Comparison of ENCODE assay signal across 8 mouse cellular contexts in the genomic region with DNA sequence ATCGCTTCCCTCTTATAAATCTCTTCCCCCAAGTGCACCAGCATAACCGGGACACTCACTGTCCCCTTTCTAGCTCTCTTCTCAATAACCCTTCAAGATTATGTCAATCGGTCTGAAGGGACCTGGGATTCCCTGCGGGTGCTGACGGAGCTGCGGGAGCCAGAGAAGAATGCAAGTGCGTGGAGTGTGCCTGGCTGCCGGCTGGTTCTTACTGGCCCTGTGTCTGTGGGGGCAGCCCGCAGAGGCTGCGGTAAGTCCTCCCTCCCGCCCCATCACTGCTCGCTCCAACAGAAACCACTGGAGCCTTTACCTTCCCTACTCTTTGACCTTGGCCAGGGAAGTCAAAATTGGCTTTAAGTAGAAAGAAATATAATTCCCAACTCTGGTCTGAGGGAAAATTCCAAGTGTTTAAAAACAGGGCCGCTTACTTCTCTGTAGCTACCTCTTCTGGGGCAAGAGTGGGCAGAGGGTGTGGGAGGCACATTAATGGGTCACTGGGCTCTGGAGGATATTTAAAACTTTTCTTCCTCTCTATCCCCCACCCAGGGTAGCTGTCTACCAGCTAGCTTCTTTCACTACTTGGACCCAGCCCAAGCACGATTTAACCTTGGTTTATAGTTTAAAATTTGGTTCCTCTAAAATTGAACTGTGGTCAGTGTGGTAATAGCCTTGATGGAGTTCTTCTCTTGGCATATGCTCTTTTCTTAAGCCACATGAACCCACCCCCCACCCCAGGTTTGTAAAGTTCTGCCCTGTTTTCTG. TPM values are rescaled to one million over a fixed set of nuclear protein-coding genes. Genes with fewer than 3 reads are reported as not detected.
A peak's percentile ranks its signal among the peaks of the same experiment; 100 is the strongest.
DNase-seq lines count a peak whose midpoint lies in the region; ATAC-seq lines count a peak whose summit lies in the region.

No protein-coding gene starts in this region.

- H3K9me3 ChIP-seq in heart, embryonic 11.5 days (replicated peaks; ENCODE audit: control insufficient read depth, low read length), result no peaks in the 10 kb centered on the region
- no peaks in the 10 kb centered on the region for H3K9me3 ChIP-seq in kidney, embryonic 14.5 days (ENCODE audit: control insufficient read depth, low read length)

- H3K27me3 ChIP-seq in heart, embryonic 11.5 days (ENCODE audit: control insufficient read depth, insufficient read depth, low read length), result no peaks in the 10 kb centered on the region; the same call in 1 of the 2 replicates
- no peaks in the 10 kb centered on the region; the same call in 1 of the 2 replicates for H3K27me3 ChIP-seq in kidney, embryonic 14.5 days (ENCODE audit: control insufficient read depth, insufficient read depth, low read length)

- 10% methylated on average over 14 of the region's 14 CpGs for WGBS in heart, embryonic 11.5 days (ENCODE audit: insufficient replicate concordance)
- WGBS in kidney, embryonic 14.5 days, result 22% methylated on average over 14 of the region's 14 CpGs
- WGBS in macrophage (ENCODE audit: missing documents), result 15% methylated on average over 14 of the region's 14 CpGs

- intact Hi-C loops in heart, postnatal 25 days (cut with DNase I), result no loop called here

- no peaks in the 10 kb centered on the region for H3K79me2 ChIP-seq in macrophage (ENCODE audit: inconsistent target)

- peak; percentile 87 for DNase-seq in heart, adult 11 months
- no peak for DNase-seq in heart, postnatal 25 days (ENCODE audit: low spot score)
- DNase-seq in adipocyte (ENCODE audit: low spot score), result peak; percentile 36
- DNase-seq in spleen, postnatal 4 days (ENCODE audit: low spot score in 2 of 2), result no peak
- DNase-seq in gastrocnemius, postnatal 10 days, result no peak

- H3K27ac ChIP-seq in heart, embryonic 11.5 days (ENCODE audit: low read depth, low read length), result peak overlapping the region; percentile 74
- peak overlapping the region; percentile 55; the same call in 1 of the 2 replicates for H3K27ac ChIP-seq in kidney, embryonic 14.5 days (ENCODE audit: low read depth, low read length)
- no peak overlapping the region for H3K27ac ChIP-seq in macrophage

- H3K4me1 ChIP-seq in heart, embryonic 11.5 days (ENCODE audit: control insufficient read depth, insufficient read depth, low read length), result no peaks in the 10 kb centered on the region
- no peaks in the 10 kb centered on the region for H3K4me1 ChIP-seq in kidney, embryonic 14.5 days (ENCODE audit: control insufficient read depth, insufficient read depth, low read length)

- H3K9ac ChIP-seq in heart, embryonic 11.5 days (ENCODE audit: low read depth, low read length), result peak overlapping the region; percentile 71
- H3K9ac ChIP-seq in kidney, embryonic 14.5 days (ENCODE audit: low read depth, low read length), result peak overlapping the region; percentile 51; the same call in 1 of the 2 replicates

- H3K4me2 ChIP-seq in heart, embryonic 11.5 days, result peak overlapping the region; percentile 59
- peak overlapping the region; percentile 52 for H3K4me2 ChIP-seq in kidney, embryonic 14.5 days (replicated peaks; ENCODE audit: low read depth, low read length)

- ATAC-seq in heart, embryonic 11.5 days (replicated peaks; ENCODE audit: insufficient number of reproducible peaks, low FRiP score, low TSS enrichment), result peak; percentile 63; the same call in 1 of the 2 replicates
- ATAC-seq in kidney, embryonic 14.5 days (ENCODE audit: low FRiP score, low TSS enrichment), result peak; percentile 77

- no peaks in the 10 kb centered on the region for H3K36me3 ChIP-seq in heart, embryonic 11.5 days (ENCODE audit: control insufficient read depth, insufficient read depth, low read length)
- H3K36me3 ChIP-seq in kidney, embryonic 14.5 days (ENCODE audit: control insufficient read depth, insufficient read depth, low read length), result no peaks in the 10 kb centered on the region
- no peaks in the 10 kb centered on the region for H3K36me3 ChIP-seq in macrophage (ENCODE audit: inconsistent target)

- H3K4me3 ChIP-seq in heart, embryonic 11.5 days (ENCODE audit: low read depth, low read length), result peak overlapping the region; percentile 56
- H3K4me3 ChIP-seq in kidney, embryonic 14.5 days (ENCODE audit: low read length), result peak overlapping the region; percentile 50
- H3K4me3 ChIP-seq in macrophage (ENCODE audit: inconsistent target), result peak overlapping the region; percentile 30

RNA-seq across cellular contexts. Expression of a gene that starts 0.6 kb away (rescaled TPM):
- total RNA-seq in heart, postnatal 25 days (2021), result 10 to 100 TPM; 44.0 to 53.8 TPM
- 36.1 and 41.0 TPM in 2 replicates for polyA plus RNA-seq in heart, embryonic 11.5 days (2014; fragmentation: Nextera tagmentation; extraction: Ambion mirVana)
- polyA plus RNA-seq in kidney, embryonic 14.5 days (2014; fragmentation: Nextera tagmentation; extraction: Ambion mirVana), result 16.3 and 21.0 TPM in 2 replicates
- total RNA-seq in macrophage (2018; cell fraction: chromatin; rRNA removed), result 1 to 10 TPM in 2 of 26 experiments, under 1 TPM in 23, not detected in 1; 0.08 to 5.5 (median 0.44) TPM
- total RNA-seq in macrophage (2018; cell fraction: cytosol; rRNA removed), result under 1 TPM in 24 of 26 experiments, not detected in 2; under 0.01 to 0.24 (median 0.05) TPM
- total RNA-seq in macrophage (2018; cell fraction: nucleus; rRNA removed), result under 1 TPM in 25 of 26 experiments, not detected in 1; 0.08 to 0.92 (median 0.33) TPM
- 0.07 to 0.14 TPM (median 0.09 TPM) in 3 replicates for polyA plus RNA-seq in macrophage (2018)
- 1 to 10 TPM; 4.3 to 5.9 TPM for total RNA-seq in gastrocnemius, postnatal 10 days (2021)

RNA-seq across cellular contexts. Expression of a gene that starts 1.9 kb away (rescaled TPM):
- total RNA-seq in heart, postnatal 25 days (2021), result 1 to 10 TPM; 2.6 to 3.5 TPM
- polyA plus RNA-seq in heart, embryonic 11.5 days (2014; fragmentation: Nextera tagmentation; extraction: Ambion mirVana), result 5.6 and 7.5 TPM in 2 replicates
- polyA plus RNA-seq in kidney, embryonic 14.5 days (2014; fragmentation: Nextera tagmentation; extraction: Ambion mirVana), result 1.3 and 1.4 TPM in 2 replicates
- total RNA-seq in macrophage (2018; cell fraction: chromatin; rRNA removed), result under 1 TPM in 1 of 26 experiments, not detected in 25; 0.57 TPM
- not detected for total RNA-seq in macrophage (2018; cell fraction: cytosol; rRNA removed)
- total RNA-seq in macrophage (2018; cell fraction: nucleus; rRNA removed), result under 1 TPM in 1 of 26 experiments, not detected in 25; 0.10 TPM
- not detected in 3 replicates for polyA plus RNA-seq in macrophage (2018)
- under 1 TPM; 0.18 to 0.21 TPM for total RNA-seq in gastrocnemius, postnatal 10 days (2021)

Comparison
In these comparisons a context has a peak if more than half of its experiments do, and no peak if none do; other contexts are left out.
1. DNase-seq: peak in heart, adult 11 months (single experiment) and adipocyte (single experiment); none in heart, postnatal 25 days (single experiment), spleen, postnatal 4 days (0 of 2) and gastrocnemius, postnatal 10 days (single experiment).
2. RNA of a gene that starts 0.6 kb away (polyA plus RNA-seq): 36.1 to 41.0 TPM in heart, embryonic 11.5 days and 16.3 to 21.0 TPM in kidney, embryonic 14.5 days; 0.07 to 0.14 TPM in macrophage; every median in the first group is over 10 times any median in the second.
3. Peak in every context shown above with its lines, with median percentiles within 50 percentile points of each other: H3K4me3 ChIP-seq.